Mouse (Mus musculus): ENCODE measurements around the gene Celf2. TPM values are rescaled to one million over a fixed set of nuclear protein-coding genes. Genes with fewer than 3 reads are reported as not detected.

Celf2 gene
- polyA plus RNA-seq, 1 experiment: 39.9 TPM

DNA sequence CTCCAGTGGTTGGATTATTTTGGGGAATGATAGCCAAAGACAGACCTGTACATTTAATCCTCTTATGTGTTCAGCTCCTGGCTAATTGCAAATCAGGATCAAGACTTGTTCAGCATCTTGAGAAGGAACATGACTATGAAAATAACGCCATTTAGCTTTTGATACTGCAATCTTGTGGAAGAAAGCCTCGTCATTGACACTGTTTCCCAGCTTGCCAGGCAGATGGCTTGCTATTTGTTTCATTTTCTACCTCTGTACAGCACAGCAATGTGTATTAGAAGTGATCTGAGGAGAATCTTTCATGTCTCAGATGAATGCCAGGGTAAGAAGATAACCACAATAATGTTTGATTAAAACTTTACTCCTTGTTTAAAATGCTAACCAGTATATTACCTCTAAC, 315.9 kb downstream of the Celf2 start:
- DNase-seq (ENCODE audit: low spot score): no peak

DNA sequence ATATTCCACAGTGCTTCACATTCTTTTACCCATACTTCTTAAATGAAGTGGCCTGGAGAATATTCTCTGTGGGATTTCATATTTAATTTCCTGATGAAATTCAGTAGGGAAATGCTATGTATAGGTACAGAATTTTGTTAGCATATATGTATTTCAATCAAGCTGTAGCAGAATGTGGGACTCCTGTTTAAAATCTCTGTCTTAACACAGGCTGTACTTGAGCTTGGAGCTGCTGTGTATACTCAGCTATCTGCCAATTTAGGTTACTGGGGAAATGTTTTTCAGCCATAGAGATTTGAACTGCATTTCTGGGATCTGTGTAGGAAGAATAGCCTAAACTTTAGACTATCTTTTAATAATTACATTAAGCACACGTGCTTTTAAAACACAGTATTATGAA, 330.2 kb downstream of the Celf2 start:
- no peak for DNase-seq (ENCODE audit: low spot score)

DNA sequence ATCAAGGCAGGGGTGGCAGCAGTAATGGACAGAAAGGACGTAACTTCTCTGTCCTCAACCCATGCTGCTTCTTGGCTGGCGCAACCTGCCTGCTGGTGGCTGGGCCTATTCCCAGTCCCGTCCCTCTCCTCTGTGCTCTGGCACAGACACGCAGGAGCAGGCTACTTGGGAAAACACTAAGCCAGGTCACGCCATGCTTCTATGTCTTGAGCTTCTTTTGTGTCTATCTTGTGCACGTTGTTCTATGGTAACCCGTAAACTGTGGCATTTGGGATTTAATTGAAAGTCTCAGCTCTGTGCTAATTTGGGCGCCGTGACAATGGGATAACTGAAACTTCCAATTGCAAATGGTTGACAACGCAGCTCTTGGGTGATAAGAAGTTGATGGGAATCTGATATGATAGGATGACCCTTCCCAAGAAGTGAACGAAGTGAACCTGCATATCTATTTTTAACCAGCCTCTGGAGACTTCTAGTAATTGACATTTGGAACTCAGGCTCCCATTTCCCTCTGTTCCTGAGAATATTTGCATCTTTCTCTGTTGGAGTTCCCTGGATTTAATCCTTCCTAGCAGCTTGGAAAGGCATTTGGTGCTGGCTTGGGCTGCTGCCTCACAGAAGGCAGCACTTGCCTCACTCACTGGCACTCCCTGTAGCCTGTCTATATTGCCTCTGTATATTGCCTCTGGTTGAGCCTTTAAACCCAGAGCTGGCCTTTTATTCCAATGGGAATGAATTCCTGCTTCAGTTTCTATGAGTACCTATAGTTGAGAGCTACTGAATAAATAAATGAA, 335.9 kb downstream of the Celf2 start:
- DNase-seq (ENCODE audit: low spot score): no peak

DNA sequence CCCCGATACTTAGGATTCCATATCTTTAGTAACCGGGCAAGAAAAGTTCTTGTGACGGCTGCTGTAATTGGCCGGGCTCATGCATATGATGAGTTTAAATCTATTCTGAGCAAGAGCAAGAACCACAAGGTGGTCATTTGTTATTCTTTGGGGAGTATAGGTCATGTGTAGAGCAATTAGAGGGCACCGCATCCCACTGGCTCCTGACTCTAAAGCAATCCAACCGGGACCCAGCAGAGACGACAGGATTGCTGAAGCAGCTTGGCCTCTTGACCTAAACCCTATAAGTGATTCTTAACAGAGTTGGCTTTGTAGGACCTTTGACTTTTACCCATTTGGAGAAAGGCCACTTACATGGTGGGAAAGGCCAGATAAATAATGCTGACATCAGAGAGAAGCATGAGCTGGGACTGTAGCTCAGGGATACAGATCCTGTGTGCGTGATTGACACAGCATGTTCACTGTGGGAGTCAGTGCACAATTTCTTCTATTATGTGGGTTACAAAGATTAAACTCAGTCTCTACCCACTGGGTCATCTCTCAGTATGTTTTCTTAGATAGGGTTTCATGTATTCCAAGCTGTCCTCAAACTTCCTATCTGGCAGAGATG, 338.2 kb downstream of the Celf2 start:
- no peak for DNase-seq (ENCODE audit: low spot score)

DNA sequence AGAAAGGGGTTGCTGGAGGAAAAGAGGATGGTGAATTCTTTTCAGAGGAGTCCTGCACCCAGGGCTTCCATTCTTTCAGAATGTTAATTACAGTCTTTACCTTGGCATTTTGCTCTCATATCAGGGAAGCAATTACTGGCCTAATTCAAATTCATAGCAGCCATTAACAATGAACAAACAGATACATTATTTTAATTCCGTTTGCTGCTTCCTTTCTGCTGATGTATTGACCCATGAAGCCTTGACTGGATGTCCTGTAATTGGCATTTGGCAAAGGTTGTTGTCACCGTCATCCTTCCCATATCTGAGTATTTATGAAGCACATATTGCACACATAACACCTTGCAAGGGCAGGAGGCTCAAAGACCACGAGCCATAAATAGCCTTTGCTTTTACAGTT, 343.6 kb downstream of the Celf2 start:
- DNase-seq (ENCODE audit: low spot score): no peak

DNA sequence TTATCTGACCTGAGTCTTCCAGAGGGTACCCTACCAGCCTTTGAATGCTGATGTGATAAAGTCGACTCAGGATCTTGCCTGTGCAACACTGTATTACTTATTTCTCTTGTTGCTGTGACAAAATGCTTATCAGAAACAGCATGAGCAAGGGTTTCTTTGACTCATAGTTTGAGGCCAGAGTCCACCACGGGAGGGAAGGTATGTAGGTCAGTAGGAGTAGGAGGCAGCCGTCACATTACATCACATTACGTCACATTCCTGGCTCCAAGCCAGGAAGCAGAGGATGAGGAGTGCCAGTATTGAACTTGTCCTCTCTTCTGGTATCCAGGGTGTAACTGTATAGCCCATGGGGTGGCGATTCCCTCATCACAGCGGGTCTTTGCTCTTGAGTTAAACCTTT, 349.3 kb downstream of the Celf2 start:
- DNase-seq (ENCODE audit: low spot score): no peak

DNA sequence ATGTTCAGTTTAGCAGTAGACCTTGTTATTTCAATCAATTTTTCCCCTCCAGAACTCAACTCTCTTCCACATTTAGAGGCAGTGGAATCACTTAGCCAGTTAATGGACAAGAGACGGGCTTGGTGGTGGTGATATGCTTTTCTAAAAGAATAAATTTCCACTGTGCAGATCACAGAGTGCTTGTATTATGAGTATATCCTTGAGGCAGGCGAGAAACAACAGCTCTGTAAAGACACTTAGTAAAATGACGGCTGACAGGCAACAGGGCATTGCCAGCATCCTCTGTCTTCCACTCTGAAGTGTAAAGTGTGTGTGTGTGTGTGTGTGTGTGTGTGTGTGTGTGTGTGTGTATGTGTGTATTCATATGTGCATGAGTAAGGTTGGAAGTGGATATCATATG, 362.1 kb downstream of the Celf2 start:
- no peak for DNase-seq (ENCODE audit: low spot score)

DNA sequence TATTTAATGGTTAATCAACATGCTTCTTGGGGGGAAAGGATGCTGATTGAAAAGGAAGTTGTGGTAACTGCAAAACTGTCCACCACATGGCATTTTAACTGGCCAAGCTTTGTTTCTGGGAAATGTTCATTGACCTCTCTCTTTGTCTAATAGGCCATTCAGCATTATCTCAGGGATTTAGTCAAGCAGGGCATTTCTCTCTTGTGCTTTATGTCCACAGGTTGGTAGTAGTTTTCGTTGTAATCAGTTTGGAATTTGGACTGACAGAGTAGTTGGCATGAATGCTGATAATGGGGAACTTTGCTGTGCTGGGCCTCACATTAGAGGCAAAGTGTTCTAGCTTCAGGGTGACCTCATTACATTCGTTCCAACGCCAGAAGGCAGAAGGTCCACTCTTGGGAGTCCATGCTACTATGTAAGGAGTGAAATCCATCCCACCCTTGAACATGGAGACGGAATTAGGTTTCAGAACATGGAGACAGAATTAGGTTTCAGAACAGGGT, 363.8 kb downstream of the Celf2 start:
- no peak for DNase-seq (ENCODE audit: low spot score)

DNA sequence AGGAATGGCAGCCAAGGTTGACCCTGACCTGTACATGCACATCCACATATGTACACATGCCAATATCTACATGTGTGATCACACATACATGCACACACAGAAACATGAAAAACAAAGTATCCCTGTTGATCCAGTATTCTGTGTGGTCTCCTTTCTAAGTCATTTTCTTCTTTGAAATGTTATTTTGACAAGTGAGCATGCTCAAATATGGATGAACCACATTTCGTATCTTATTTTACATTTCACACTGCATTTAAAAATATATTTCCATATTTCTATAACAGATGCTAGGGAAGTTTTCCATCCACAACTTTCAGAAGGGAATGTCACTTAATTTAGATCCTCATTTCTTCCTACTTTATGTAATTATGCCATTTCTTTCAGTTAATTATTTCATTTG, 364.5 kb downstream of the Celf2 start:
- DNase-seq (ENCODE audit: low spot score): no peak

DNA sequence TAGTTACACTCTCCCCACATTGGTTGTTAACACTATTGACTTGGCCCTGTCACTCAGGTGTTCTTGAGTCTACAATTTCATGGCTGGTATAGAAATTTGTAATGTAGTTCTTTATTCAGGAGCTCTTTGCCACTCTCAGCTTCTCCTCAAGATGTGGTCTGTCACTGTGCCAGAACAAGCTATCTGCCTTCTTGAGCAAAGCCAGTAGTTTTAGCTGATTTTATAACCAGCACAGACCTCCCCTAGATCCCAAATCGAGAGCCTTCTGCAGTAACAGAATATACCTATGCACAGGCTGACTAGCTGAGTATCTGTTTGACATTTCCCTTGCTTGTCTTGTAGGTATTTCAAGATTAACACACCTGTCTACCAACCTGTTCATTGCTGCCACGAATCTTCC, 386.0 kb downstream of the Celf2 start:
- no peak for DNase-seq (ENCODE audit: low spot score)

DNA sequence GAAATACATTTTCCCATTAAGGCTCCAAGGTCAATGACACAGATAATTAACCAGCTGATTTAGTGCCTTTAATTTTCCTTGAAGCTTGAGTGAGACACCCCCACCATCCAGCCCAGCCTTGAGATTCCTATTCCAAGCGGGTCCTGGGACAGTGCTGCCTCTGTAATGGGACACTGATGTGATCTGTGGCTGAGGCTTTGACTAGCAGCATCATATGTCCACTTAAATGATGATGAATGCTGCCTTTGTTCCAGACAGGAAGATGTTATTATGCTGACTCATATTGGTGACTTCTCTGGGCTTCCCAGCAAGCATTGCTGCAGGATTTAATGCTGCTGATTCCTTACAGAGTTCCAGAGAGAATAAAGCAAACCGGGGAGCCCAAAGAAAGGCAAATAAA, 393.6 kb downstream of the Celf2 start:
- DNase-seq (ENCODE audit: low spot score): no peak

DNA sequence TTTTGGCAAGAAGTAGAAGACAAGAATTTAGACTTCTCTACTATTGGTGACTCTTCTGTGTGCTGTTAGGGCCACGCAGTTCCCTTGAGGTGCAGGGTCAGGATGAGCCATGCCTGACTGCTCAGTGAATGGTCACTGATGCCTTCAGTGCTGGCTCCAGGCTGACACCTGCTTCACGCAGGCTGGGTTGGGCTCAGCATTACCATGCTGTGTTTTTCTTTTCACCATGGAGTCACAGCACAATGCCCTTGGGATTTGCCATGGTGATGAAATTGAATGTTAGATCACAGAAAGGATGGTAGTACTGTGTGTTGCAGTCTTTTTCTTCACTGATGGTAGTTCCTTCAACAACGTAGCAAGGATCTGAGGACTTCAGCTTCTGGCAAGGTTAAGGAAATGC, 394.2 kb downstream of the Celf2 start:
- DNase-seq (ENCODE audit: low spot score): no peak

DNA sequence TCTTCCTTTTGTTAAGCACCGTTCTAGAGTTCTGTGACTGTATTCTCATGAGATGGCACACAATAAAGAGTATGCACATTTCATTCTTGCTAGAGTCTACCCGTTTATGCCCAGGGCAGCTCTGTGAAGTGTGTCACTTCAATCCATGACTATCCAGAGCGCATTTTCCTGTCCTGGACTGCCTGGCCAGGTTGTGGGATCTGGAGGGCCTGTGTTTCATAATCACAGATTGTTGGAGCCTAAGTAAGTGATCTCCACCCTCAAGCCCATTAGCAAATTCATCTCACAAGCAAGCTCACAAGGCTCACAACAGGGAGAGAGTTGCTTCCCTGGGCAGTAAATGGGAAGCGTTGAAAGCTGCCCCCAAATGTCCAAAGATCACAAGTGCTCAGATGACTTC, 395.6 kb downstream of the Celf2 start:
- DNase-seq (ENCODE audit: low spot score): no peak

DNA sequence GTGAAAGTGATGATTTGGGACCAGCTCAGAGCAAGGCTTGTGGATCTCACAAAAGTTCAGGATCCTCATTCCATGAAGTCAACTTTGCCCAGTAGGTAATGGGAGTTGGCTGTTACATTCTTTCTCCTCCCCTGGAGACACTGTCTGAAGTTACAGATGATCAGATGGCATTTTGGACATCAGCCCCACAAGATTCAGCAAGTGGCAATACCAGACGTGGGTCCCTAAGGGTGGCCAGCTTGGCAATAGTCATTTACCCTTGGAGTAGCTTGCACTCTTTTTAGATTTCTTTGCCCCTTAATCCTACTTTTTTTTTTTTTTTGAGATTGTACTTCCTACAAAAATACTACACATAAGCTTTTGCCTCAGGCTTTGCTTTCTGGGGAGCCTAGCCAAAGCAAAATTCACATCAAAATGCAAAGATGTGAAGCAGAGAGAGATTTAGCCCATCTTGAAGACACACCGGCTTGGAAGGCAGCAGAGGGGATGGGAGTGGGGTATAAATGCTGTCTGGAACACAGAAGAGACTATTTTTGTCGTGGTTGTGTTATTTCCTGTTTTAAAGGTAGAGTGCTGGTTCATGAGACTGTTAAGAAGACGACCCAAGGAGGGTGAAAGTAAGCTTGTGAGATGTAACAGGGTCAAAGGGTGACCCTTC, 397.1 kb downstream of the Celf2 start:
- DNase-seq (ENCODE audit: low spot score): no peak

DNA sequence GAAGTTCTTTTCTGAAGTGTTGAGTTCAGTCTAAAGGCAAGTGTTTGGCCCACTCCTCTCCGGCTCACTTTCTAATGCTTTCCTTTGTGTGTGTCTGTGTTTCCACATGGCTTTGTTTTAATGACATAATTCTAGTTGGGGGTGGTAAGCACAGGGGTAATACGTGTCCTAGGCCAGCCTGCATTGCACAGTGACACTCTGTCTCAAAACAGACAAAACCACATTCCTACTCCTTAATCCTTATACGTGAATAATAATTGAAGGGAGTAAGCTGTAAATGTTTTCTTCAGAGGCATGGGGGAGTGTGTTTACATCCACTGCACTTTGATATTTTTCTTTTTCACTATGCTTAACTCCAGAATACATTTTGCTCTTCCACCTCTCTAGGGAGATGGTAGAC, 415.9 kb downstream of the Celf2 start:
- no peak for DNase-seq (ENCODE audit: low spot score)

DNA sequence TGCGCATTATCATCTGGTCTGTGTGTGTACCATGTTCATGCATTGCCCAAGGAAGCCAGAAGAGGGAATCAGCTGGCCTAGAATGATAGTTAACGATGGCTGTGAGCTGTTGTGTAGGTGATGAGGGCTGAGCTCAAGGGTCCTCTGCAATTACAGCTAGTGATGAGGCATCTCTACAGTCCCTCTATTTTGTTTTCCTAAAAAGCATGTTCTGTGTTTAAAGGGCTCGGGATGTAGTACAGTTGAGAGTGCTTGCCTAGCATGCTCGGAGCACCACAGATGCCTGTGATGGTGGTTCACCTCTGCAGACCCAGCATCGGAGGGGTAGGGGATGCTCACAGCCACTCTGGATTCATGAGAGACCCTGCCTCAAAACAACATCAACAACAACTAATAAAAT, 416.7 kb downstream of the Celf2 start:
- DNase-seq (ENCODE audit: low spot score): no peak

DNA sequence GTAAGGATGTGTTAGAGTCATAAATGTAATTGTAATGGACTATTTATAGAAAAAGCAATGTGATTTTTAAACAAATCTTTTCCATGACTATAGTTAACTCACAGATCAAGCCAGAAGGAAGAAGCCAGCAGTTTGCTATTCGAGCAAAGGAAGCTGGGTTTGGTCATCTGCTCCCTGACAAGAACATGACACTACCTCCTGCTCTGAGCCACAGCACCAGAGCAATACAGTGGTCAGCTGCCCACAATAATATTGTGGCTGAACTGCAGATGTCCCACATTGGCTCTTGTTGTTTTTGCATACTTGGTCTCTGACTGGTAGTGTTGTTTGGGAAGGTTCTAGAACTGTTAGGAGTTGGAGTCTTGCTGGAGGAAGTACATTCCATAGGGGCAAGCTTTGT, 418.9 kb downstream of the Celf2 start:
- no peak for DNase-seq (ENCODE audit: low spot score)

DNA sequence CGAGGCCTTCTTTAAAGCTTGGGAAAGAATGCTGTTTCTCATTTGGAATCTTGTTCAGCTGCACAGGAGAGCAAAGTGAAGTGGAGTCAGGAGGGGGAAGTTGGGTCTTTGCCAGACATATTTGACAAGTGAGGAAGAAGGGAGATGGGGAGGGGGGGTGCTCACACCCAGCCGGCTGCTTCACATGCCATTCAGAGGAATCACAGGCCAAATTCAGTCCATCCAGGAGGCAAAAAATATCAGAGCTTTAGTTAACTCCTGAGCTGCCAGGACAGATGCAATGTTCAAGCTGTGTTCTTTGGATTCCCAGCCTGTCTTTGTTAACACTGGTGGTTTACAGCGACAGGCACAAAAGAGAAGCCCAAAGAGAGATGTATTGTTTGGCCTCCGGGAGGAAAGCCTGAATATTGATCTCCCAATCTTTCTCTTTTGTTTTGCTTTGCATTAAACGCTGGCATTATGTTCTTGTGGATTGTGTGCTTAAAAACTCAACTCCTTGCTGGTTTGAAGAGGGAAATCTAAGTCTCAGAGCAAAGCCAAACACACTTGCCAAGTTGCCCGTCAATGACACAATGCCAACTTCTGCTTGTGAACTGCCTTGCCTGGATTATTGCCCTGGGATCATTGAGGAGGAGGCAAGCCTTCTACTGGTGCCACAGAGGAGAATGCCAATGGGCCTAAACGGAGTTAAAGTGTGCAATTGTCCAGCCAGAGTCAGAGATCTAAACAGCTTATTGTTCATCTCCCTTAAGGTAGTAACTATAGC, 420.1 kb downstream of the Celf2 start:
- DNase-seq (ENCODE audit: low spot score): no peak

DNA sequence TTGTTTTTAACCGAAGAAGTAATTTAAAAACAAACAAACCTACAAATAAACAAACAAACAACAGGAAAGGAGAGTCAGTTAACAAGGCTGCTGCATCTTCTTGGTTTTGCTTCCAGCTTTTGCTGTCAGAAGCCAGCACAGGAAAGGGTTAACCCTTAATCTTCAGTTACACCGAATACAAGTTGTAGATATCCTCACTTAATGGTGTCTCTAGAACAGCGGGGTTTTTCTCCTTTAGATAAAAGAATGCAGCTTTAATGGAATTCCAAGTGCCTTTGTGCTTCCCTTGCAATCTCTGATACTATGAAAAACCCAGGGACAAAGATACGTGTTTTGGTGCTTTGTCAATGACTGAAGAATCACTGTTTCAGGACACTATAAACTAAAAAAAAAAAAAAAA, 420.8 kb downstream of the Celf2 start:
- no peak for DNase-seq (ENCODE audit: low spot score)

DNA sequence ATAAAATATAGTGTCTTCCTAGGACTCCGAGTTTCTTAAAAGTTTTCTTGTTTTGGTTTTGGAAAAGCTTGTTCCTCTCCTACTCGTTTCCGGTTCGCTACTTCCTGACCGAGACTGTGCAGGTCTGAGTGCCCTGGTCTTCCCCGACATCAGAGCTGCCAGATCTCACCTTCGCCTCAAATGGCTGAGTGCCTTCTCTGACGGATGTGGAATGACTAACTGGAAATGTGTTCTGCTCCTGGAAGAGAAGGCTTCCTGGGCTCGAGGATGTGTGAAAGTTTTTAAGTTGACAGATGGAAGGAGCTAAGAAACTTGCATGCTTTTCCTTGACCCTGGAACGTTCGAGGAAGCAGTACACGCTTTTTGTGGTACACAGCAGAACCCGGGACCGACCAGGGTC, 421.9 kb downstream of the Celf2 start:
- no peak for DNase-seq (ENCODE audit: low spot score)

DNA sequence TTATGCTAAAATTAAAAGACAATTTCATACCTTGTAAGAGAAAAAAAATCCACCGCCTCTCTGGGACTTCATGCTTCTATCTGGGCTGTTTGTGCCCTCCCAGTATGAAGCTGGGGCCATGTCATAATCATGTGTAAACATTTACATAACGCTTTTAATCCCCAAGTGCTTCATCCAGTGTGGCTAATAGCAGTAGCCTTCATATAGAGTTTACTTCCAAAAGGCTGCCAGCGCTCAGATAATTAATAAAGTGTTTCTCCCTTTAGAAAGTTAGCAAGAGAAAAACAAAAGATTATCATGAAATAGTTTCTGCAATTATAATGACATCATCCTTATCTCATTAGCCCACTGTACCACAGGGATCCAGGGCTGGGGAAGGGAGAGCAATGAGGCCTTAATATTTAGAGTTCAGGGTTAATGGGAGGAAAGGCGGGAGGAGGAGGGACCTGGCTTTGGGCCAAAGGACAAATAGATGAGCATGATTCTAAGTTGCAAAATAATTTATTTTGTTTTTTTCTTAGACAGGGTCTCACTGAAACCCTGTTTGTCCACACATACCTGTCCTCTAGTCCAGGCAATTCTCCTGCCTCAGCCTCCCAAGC, 425.8 kb downstream of the Celf2 start:
- DNase-seq (ENCODE audit: low spot score): no peak
